12 mouse cellular contexts compared by ENCODE assay signal in the genomic region with DNA sequence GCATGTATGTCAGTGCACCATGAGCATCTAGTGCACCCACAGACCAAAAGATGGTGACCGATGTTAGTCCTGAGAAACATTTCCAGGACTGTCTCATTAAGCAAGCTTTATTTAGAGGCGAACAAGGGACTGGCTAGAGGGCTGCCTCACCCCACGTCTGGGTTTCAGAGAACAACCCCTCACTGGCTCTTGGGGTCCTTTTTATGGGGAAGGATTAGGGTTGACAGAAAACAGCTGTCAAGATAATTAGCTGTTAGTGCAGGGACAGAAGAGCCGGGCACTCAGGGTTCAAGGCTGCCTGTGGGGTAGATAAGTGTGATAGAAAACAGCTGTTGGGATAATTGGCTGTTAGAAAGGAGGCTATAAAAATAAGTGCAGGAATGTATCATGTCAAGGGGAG. TPM values are rescaled to one million over a fixed set of nuclear protein-coding genes. Genes with fewer than 3 reads are reported as not detected.
DNase-seq lines count a peak whose midpoint lies in the region; ATAC-seq lines count a peak whose summit lies in the region.
"Had no signal": no experiment of that assay in that cellular context is flagged by ENCODE, and none has a peak within 500 bp of the region (broad histone marks: within the 10 kb centered on the region; RNA-seq: fewer than 3 reads in every experiment).

No protein-coding gene starts in this region.

- H3K4me2 ChIP-seq in heart, embryonic 13.5 days = peak overlapping the region; percentile 9; the same call in 1 of the 2 replicates
- H3K4me2 ChIP-seq in lung, embryonic 16.5 days (ENCODE audit: low read depth, low read length) = no peak overlapping the region
- H3K4me2 ChIP-seq: limb, embryonic 15.5 days had no signal

- H3K9ac ChIP-seq in heart, embryonic 13.5 days = no peak overlapping the region
- no peak overlapping the region for H3K9ac ChIP-seq in lung, embryonic 16.5 days (ENCODE audit: low read length)
- H3K9ac ChIP-seq: limb, embryonic 15.5 days had no signal

- H3K27ac ChIP-seq in heart, embryonic 13.5 days (replicated peaks) = peak overlapping the region; percentile 65
- no peak overlapping the region for H3K27ac ChIP-seq in lung, embryonic 16.5 days (ENCODE audit: low read length)
- H3K27ac ChIP-seq: limb, embryonic 15.5 days had no signal

- no peaks in the 10 kb centered on the region for H3K27me3 ChIP-seq in heart, embryonic 13.5 days (replicated peaks)
- H3K27me3 ChIP-seq in lung, embryonic 16.5 days (ENCODE audit: control insufficient read depth, insufficient read depth, low read depth, low read length) = no peaks in the 10 kb centered on the region
- H3K27me3 ChIP-seq: limb, embryonic 15.5 days had no signal

- DNase-seq in heart, postnatal 10 days = no peak
- no peak for DNase-seq in lung, postnatal 14 days
- peak; percentile 43 for DNase-seq in kidney, postnatal 10 days
- DNase-seq in yolk sac, embryonic 10.5 days (ENCODE audit: low spot score) = peak; percentile 29
- no peak for DNase-seq in gastrocnemius, postnatal 25 days
- DNase-seq: cerebellum, adult 9-11 months had no signal

- 10% methylated on average over 4 of the region's 4 CpGs for WGBS in heart, embryonic 13.5 days
- 24% methylated on average over 4 of the region's 4 CpGs for WGBS in lung, embryonic 16.5 days

- H3K9me3 ChIP-seq in heart, embryonic 13.5 days = no peaks in the 10 kb centered on the region
- no peaks in the 10 kb centered on the region for H3K9me3 ChIP-seq in lung, embryonic 16.5 days (ENCODE audit: control insufficient read depth, low read length)
- H3K9me3 ChIP-seq: G1E; limb, embryonic 15.5 days; megakaryocyte, embryonic 14.5 days had no signal

- intact Hi-C loops in heart, postnatal 10 days (cut with DNase I) = no loop called here

- H3K36me3 ChIP-seq in heart, embryonic 13.5 days = no peaks in the 10 kb centered on the region
- H3K36me3 ChIP-seq in lung, embryonic 16.5 days (ENCODE audit: control insufficient read depth, insufficient read depth, low read length) = no peaks in the 10 kb centered on the region
- H3K36me3 ChIP-seq: G1E; limb, embryonic 15.5 days had no signal

- ATAC-seq in heart, embryonic 13.5 days (ENCODE audit: extremely low read depth, insufficient number of reproducible peaks, low FRiP score, low TSS enrichment) = no peak
- ATAC-seq in lung, embryonic 16.5 days (ENCODE audit: low read depth) = peak; percentile 95
- no peak for ATAC-seq in inflammation-experienced regulatory T-cells, adult 6 months

- H3K4me3 ChIP-seq in heart, embryonic 13.5 days = no peak overlapping the region
- no peak overlapping the region for H3K4me3 ChIP-seq in lung, embryonic 16.5 days (ENCODE audit: low read length)
- H3K4me3 ChIP-seq: limb, embryonic 15.5 days; megakaryocyte, embryonic 14.5 days had no signal

- H3K4me1 ChIP-seq in heart, embryonic 13.5 days = peaks cover 20% of the 10 kb centered on the region
- H3K4me1 ChIP-seq in lung, embryonic 16.5 days (replicated peaks; ENCODE audit: control insufficient read depth, insufficient read depth, low read length) = peaks cover 6% of the 10 kb centered on the region
- H3K4me1 ChIP-seq: megakaryocyte, embryonic 14.5 days had no signal

RNA-seq across cellular contexts. Expression of a gene that starts 16.8 kb away (rescaled TPM):
- 60.6 and 68.6 TPM in 2 replicates for polyA plus RNA-seq in heart, embryonic 13.5 days (2015; fragmentation: Nextera tagmentation; extraction: Ambion mirVana)
- 10 to 100 TPM; 37.2 to 38.3 TPM for total RNA-seq in heart, postnatal 10 days (2021)
- 57.6 and 62.5 TPM in 2 replicates for polyA plus RNA-seq in lung, embryonic 16.5 days (2015; fragmentation: Nextera tagmentation; extraction: Ambion mirVana)
- 10 to 100 TPM; 34.0 TPM for total RNA-seq in gastrocnemius, postnatal 25 days (2021)
- polyA plus RNA-seq in inflammation-experienced regulatory T-cells, adult 6 months (2017; shearing (Covaris generic)) = 10 to 100 TPM; 22.8 to 30.3 (median 28.2) TPM

RNA-seq across cellular contexts. Expression of a gene that starts 18.6 kb away (rescaled TPM):
- polyA plus RNA-seq in heart, embryonic 13.5 days (2015; fragmentation: Nextera tagmentation; extraction: Ambion mirVana) = 19.8 and 23.4 TPM in 2 replicates
- 10 to 100 TPM; 18.1 to 24.2 TPM for total RNA-seq in heart, postnatal 10 days (2021)
- polyA plus RNA-seq in lung, embryonic 16.5 days (2015; fragmentation: Nextera tagmentation; extraction: Ambion mirVana) = 19.9 and 21.6 TPM in 2 replicates
- 10 to 100 TPM in 1 of 2 experiments, 1 to 10 TPM in 1; 9.5 to 10.3 TPM for total RNA-seq in gastrocnemius, postnatal 25 days (2021)
- 1 to 10 TPM; 5.4 to 6.7 (median 6.4) TPM for polyA plus RNA-seq in inflammation-experienced regulatory T-cells, adult 6 months (2017; shearing (Covaris generic))

RNA-seq across cellular contexts. Expression of a gene that starts 35.9 kb away (rescaled TPM):
- 73.6 and 78.1 TPM in 2 replicates for polyA plus RNA-seq in heart, embryonic 13.5 days (2015; fragmentation: Nextera tagmentation; extraction: Ambion mirVana)
- 10 to 100 TPM; 56.2 to 57.1 TPM for total RNA-seq in heart, postnatal 10 days (2021)
- polyA plus RNA-seq in lung, embryonic 16.5 days (2015; fragmentation: Nextera tagmentation; extraction: Ambion mirVana) = 110 and 114 TPM in 2 replicates
- total RNA-seq in gastrocnemius, postnatal 25 days (2021) = 100 to 1,000 TPM; 154 to 218 TPM
- polyA plus RNA-seq in inflammation-experienced regulatory T-cells, adult 6 months (2017; shearing (Covaris generic)) = 100 to 1,000 TPM in 1 of 3 experiments, 10 to 100 TPM in 2; 46.2 to 121 (median 54.2) TPM

Comparison
In these comparisons a context has a peak if more than half of its experiments do, and no peak if none do; other contexts are left out.
1. DNase-seq: peak in kidney, postnatal 10 days (single experiment) and yolk sac, embryonic 10.5 days (single experiment); none in heart, postnatal 10 days (0 of 2), lung, postnatal 14 days (single experiment) and gastrocnemius, postnatal 25 days (single experiment).